Mouse (Mus musculus) retina, postnatal 1 day (tissue): ENCODE data around the gene Vav2.

Experiments
- DNase-seq: peaks from one replicate; pipeline ENCODE4 v3.0.0-alpha.2; 2012

The Vav2 gene

GRCm38 (mm10) chr2:27358461-27358860 is 68.4 kb downstream of the Vav2 start:
- no peak for DNase-seq

GRCm38 (mm10) chr2:27355684-27356083 is 71.1 kb downstream of the Vav2 start:
- DNase-seq: no peak

GRCm38 (mm10) chr2:27354610-27355211 is 72.1 kb downstream of the Vav2 start:
- DNase-seq: no peak

- DNase-seq: peak; percentile 87
These were observed 74.1 kb downstream of the Vav2 start for GRCm38 (mm10) chr2:27352720-27353119.

- no peak for DNase-seq
These were observed 76.5 kb downstream of the Vav2 start for GRCm38 (mm10) chr2:27350371-27350770.

GRCm38 (mm10) chr2:27343984-27344453 is 82.8 kb downstream of the Vav2 start:
- DNase-seq: peak; percentile 58

GRCm38 (mm10) chr2:27340682-27341081 is 86.2 kb downstream of the Vav2 start:
- DNase-seq: no peak

- no peak for DNase-seq
These were observed 87.8 kb downstream of the Vav2 start for GRCm38 (mm10) chr2:27339051-27339450.

- DNase-seq: no peak
These were observed 89.6 kb downstream of the Vav2 start for GRCm38 (mm10) chr2:27337261-27337660.

GRCm38 (mm10) chr2:27336600-27336999 is 90.2 kb downstream of the Vav2 start:
- no peak for DNase-seq

- peak; percentile 88 for DNase-seq
These were observed 92.0 kb downstream of the Vav2 start for GRCm38 (mm10) chr2:27334816-27335215.

GRCm38 (mm10) chr2:27331560-27331959 is 95.3 kb downstream of the Vav2 start:
- no peak for DNase-seq

GRCm38 (mm10) chr2:27330446-27330845 is 96.4 kb downstream of the Vav2 start:
- DNase-seq: peak; percentile 68

GRCm38 (mm10) chr2:27329386-27330060 is 97.3 kb downstream of the Vav2 start:
- DNase-seq: no peak

- DNase-seq: no peak
These were observed 98.2 kb downstream of the Vav2 start for GRCm38 (mm10) chr2:27328613-27329041.

GRCm38 (mm10) chr2:27327886-27328285 is 98.9 kb downstream of the Vav2 start:
- DNase-seq: no peak

GRCm38 (mm10) chr2:27327076-27327475 is 99.8 kb downstream of the Vav2 start:
- no peak for DNase-seq

- DNase-seq: no peak
These were observed 100.5 kb downstream of the Vav2 start for GRCm38 (mm10) chr2:27326357-27326756.

- DNase-seq: no peak
These were observed 102.1 kb downstream of the Vav2 start for GRCm38 (mm10) chr2:27324690-27325089.

GRCm38 (mm10) chr2:27321431-27321875 is 105.4 kb downstream of the Vav2 start:
- peak; percentile 55 for DNase-seq

- DNase-seq: no peak
These were observed 106.0 kb downstream of the Vav2 start for GRCm38 (mm10) chr2:27320820-27321219.

GRCm38 (mm10) chr2:27318606-27319005 is 108.2 kb downstream of the Vav2 start:
- DNase-seq: peak; percentile 69

GRCm38 (mm10) chr2:27318197-27318596 is 108.6 kb downstream of the Vav2 start:
- no peak for DNase-seq

- no peak for DNase-seq
These were observed 110.7 kb downstream of the Vav2 start for GRCm38 (mm10) chr2:27316167-27316566.
